Mouse (Mus musculus) MEL (cell line): ENCODE measurements around the gene Large2. TPM values are rescaled to one million over a fixed set of nuclear protein-coding genes. Genes with fewer than 3 reads are reported as not detected.

Experiments used
- DNase-seq: peaks from one replicate; pipeline ENCODE4 v3.0.0; 2011; ENCODE audit warnings: low read depth, low spot score
- H3K27ac ChIP-seq: 2 replicates; pipeline ENCODE4 v1.5.1; 2012; ENCODE audit warnings: low read depth, mild to moderate bottlenecking, control low read depth, low read length, moderate library complexity; ENCODE audit not compliant: control insufficient read depth
- H3K27me3 ChIP-seq, 2 experiments: fragments of 150-350 bp in 1 of 2; sonication (generic) in 1 of 2; 2 replicates each; pipeline ENCODE4 v1.6.1; 2012; ENCODE audit warnings: low read length in 2 of 2, mild to moderate bottlenecking in 2 of 2, improper control_type of control experiment in 1 of 2, moderate library complexity in 1 of 2; ENCODE audit not compliant: insufficient read depth in 2 of 2, control insufficient read depth in 1 of 2
- H3K36me3 ChIP-seq, 2 experiments: 2 replicates each; pipeline ENCODE4 v1.6.1; 2012 to 2014; ENCODE audit warnings: low read length in 2 of 2, improper control_type of control experiment in 1 of 2, inconsistent platforms in 1 of 2, mild to moderate bottlenecking in 1 of 2; ENCODE audit not compliant: insufficient read depth in 2 of 2, control insufficient read depth in 1 of 2
- H3K4me1 ChIP-seq, 2 experiments: fragments of 150-350 bp in 1 of 2; sonication (generic) in 1 of 2; 2 replicates each; pipeline ENCODE4 v1.6.1; 2012; ENCODE audit warnings: low read length in 2 of 2, improper control_type of control experiment in 1 of 2, mild to moderate bottlenecking in 1 of 2; ENCODE audit not compliant: insufficient read depth in 2 of 2, control insufficient read depth in 1 of 2
- H3K4me3 ChIP-seq, 2 experiments: fragments of 150-350 bp in 1 of 2; sonication (generic) in 1 of 2; 2 replicates each; pipeline ENCODE4 v1.5.1; 2012; ENCODE audit warnings: low read depth in 2 of 2, low read length in 2 of 2, mild to moderate bottlenecking in 2 of 2, moderate library complexity in 2 of 2, control low read depth in 1 of 2, improper control_type of control experiment in 1 of 2; ENCODE audit not compliant: control insufficient read depth in 1 of 2, insufficient read depth in 1 of 2
- H3K79me2 ChIP-seq: 2 replicates; pipeline ENCODE4 v1.6.1; 2012; ENCODE audit warnings: mild to moderate bottlenecking, low read length, moderate library complexity; ENCODE audit not compliant: control insufficient read depth, poor library complexity, insufficient read depth
- H3K9ac ChIP-seq: 2 replicates; pipeline ENCODE4 v1.6.1; 2012; ENCODE audit warnings: low read depth, mild to moderate bottlenecking, control low read depth, low read length, moderate library complexity; ENCODE audit not compliant: control insufficient read depth, poor library complexity, severe bottlenecking
- H3K9me3 ChIP-seq: fragments of 150-350 bp; sonication (generic); replicated peaks from 2 replicates; pipeline ENCODE4 v1.6.1; 2012; ENCODE audit warnings: mild to moderate bottlenecking, low read length, improper control_type of control experiment, moderate library complexity; ENCODE audit not compliant: insufficient read depth
- CHD1 ChIP-seq: IDR thresholded peaks from 2 replicates; pipeline ENCODE4 v1.6.1; 2012; ENCODE audit warnings: low read depth, mild to moderate bottlenecking, inconsistent platforms, low read length, improper control_type of control experiment
- CTCF ChIP-seq, 3 experiments: IDR thresholded peaks in 2 of 3; conservative IDR thresholded peaks in 1 of 3; 2 replicates each; pipeline ENCODE4 v1.5.1; 2011 to 2012; ENCODE audit warnings: low read length in 3 of 3, low read depth in 2 of 3, mild to moderate bottlenecking in 2 of 3, improper control_type of control experiment in 1 of 3, inconsistent platforms in 1 of 3, mixed read lengths in 1 of 3, moderate library complexity in 1 of 3; ENCODE audit not compliant: control insufficient read depth in 1 of 3, insufficient read depth in 1 of 3, poor library complexity in 1 of 3, severe bottlenecking in 1 of 3
- E2F4 ChIP-seq: IDR thresholded peaks from 2 replicates; pipeline ENCODE4 v1.6.1; 2011; ENCODE audit warnings: low read depth, low read length, improper control_type of control experiment, borderline replicate concordance
- ELF1 ChIP-seq: IDR thresholded peaks from 2 replicates; pipeline ENCODE4 v1.6.1; 2014; ENCODE audit warnings: low read depth, mild to moderate bottlenecking, inconsistent platforms, low read length, improper control_type of control experiment, moderate library complexity
- GABPA ChIP-seq: IDR thresholded peaks from 2 replicates; pipeline ENCODE4 v1.6.1; 2012; ENCODE audit warnings: low read depth, mild to moderate bottlenecking, inconsistent platforms, low read length, improper control_type of control experiment, moderate library complexity
- GATA1 ChIP-seq: IDR thresholded peaks from 2 replicates; pipeline ENCODE4 v1.6.1; 2011; ENCODE audit warnings: low read depth, low read length, improper control_type of control experiment
- KAT2A ChIP-seq: conservative IDR thresholded peaks from 2 replicates; pipeline ENCODE4 v1.6.1; 2012; ENCODE audit warnings: low read depth, low read length, improper control_type of control experiment, inconsistent platforms
- MAFK ChIP-seq: IDR thresholded peaks from 2 replicates; pipeline ENCODE4 v1.6.1; 2011; ENCODE audit warnings: low read depth, mild to moderate bottlenecking, low read length, improper control_type of control experiment, borderline replicate concordance
- MEF2A ChIP-seq: IDR thresholded peaks from 2 replicates; pipeline ENCODE4 v1.6.1; 2014; ENCODE audit warnings: low read depth, mild to moderate bottlenecking, inconsistent platforms, low read length, improper control_type of control experiment; ENCODE audit not compliant: poor library complexity, insufficient replicate concordance, severe bottlenecking; ENCODE audit errors: extremely low read depth
- MYB ChIP-seq: IDR thresholded peaks from 2 replicates; pipeline ENCODE4 v1.6.1; 2011; ENCODE audit warnings: mild to moderate bottlenecking, low read depth, low read length, improper control_type of control experiment
- MYC ChIP-seq: IDR thresholded peaks from 2 replicates; pipeline ENCODE4 v1.6.1; 2011; ENCODE audit warnings: low read depth, mild to moderate bottlenecking, low read length, improper control_type of control experiment, moderate library complexity
- NELFE ChIP-seq: IDR thresholded peaks from 2 replicates; pipeline ENCODE4 v1.6.1; 2011; ENCODE audit warnings: low read depth, low read length, improper control_type of control experiment
- NRF1 ChIP-seq: IDR thresholded peaks from 2 replicates; pipeline ENCODE4 v1.6.1; 2014; ENCODE audit warnings: low read depth, mild to moderate bottlenecking, inconsistent platforms, low read length, improper control_type of control experiment, moderate library complexity; ENCODE audit not compliant: poor library complexity, insufficient read depth, severe bottlenecking
- POLR2AphosphoS2 ChIP-seq: IDR thresholded peaks from 2 replicates; pipeline ENCODE4 v1.6.1; 2011; ENCODE audit warnings: low read length, improper control_type of control experiment
- POLR2AphosphoS5 ChIP-seq: IDR thresholded peaks from 2 replicates; pipeline ENCODE4 v1.6.1; 2012; ENCODE audit warnings: low read depth, borderline replicate concordance, mild to moderate bottlenecking, inconsistent platforms, low read length, moderate library complexity, mixed read lengths
- RAD21 ChIP-seq: IDR thresholded peaks from 2 replicates; pipeline ENCODE4 v1.6.1; 2011; ENCODE audit warnings: mild to moderate bottlenecking, low read depth, low read length, improper control_type of control experiment
- SIN3A ChIP-seq: IDR thresholded peaks from 2 replicates; pipeline ENCODE4 v1.6.1; 2012; ENCODE audit warnings: low read length, improper control_type of control experiment, inconsistent platforms
- TAL1 ChIP-seq: IDR thresholded peaks from 2 replicates; pipeline ENCODE4 v1.6.1; 2012; ENCODE audit warnings: mild to moderate bottlenecking, inconsistent platforms, low read length, moderate library complexity, mixed read lengths
- TBP ChIP-seq: IDR thresholded peaks from 2 replicates; pipeline ENCODE4 v1.8.0; 2011; ENCODE audit warnings: low read depth, low read length, improper control_type of control experiment
- TCF12 ChIP-seq: IDR thresholded peaks from 2 replicates; pipeline ENCODE4 v1.6.1; 2014; ENCODE audit warnings: low read depth, mild to moderate bottlenecking, inconsistent platforms, low read length, improper control_type of control experiment, moderate library complexity
- USF1 ChIP-seq: IDR thresholded peaks from 2 replicates; pipeline ENCODE4 v1.6.1; 2014; ENCODE audit warnings: low read depth, mild to moderate bottlenecking, inconsistent platforms, low read length, improper control_type of control experiment, moderate library complexity
- USF2 ChIP-seq, 2 experiments: IDR thresholded peaks; 2 replicates each; pipeline ENCODE4 v1.6.1; 2011 to 2012; ENCODE audit warnings: improper control_type of control experiment in 2 of 2, low read length in 2 of 2, borderline replicate concordance in 1 of 2, inconsistent platforms in 1 of 2, low read depth in 1 of 2, mild to moderate bottlenecking in 1 of 2; ENCODE audit not compliant: insufficient read depth in 1 of 2
- ZC3H11A ChIP-seq: IDR thresholded peaks from 2 replicates; pipeline ENCODE4 v1.6.1; 2012; ENCODE audit warnings: low read depth, mild to moderate bottlenecking, inconsistent platforms, low read length, improper control_type of control experiment
- ZKSCAN1 ChIP-seq: IDR thresholded peaks from 2 replicates; pipeline ENCODE4 v1.6.1; 2012; ENCODE audit warnings: low read depth, mild to moderate bottlenecking, inconsistent platforms, low read length, improper control_type of control experiment, moderate library complexity
- ZNF384 ChIP-seq: IDR thresholded peaks from 2 replicates; pipeline ENCODE4 v1.6.1; 2012; ENCODE audit warnings: low read depth, mild to moderate bottlenecking, inconsistent platforms, low read length, improper control_type of control experiment
- polyA plus RNA-seq, 2 experiments: library from polyadenylated mRNA; stranded (reverse) in 1 of 2; unstranded in 1 of 2; fragments of >175 nt in 1 of 2; fragments of >200 nt in 1 of 2; gene quantifications; 2 replicates each; pipeline versions ENCODE4 v1.2.1 to v1.2.4; 2012; ENCODE audit warnings: low replicate concordance in 2 of 2, low read depth in 1 of 2; ENCODE audit not compliant: insufficient read length in 2 of 2, insufficient read depth in 1 of 2, missing spikeins in 1 of 2
- total RNA-seq: library from RNA; depleted of rRNA; stranded (reverse); fragments of 300-350 nt; gene quantifications from 2 replicates; pipeline ENCODE4 v1.2.3, GENCODE M21; 2012

Large2 gene
- total and polyA plus RNA-seq, 3 experiments, result 0.03 TPM; not detected in 2

GRCm38 (mm10) chr2:92382759-92383158 lies 8.1 kb upstream of the Large2 start:
- no peak overlapping the region for H3K27ac ChIP-seq
- H3K27me3 ChIP-seq, result no peaks in the 10 kb centered on the region
- H3K9ac ChIP-seq, result no peak overlapping the region
- no peaks in the 10 kb centered on the region; a peak in 1 of 4 replicates for H3K36me3 ChIP-seq
- TF ChIP-seq ZNF384, result no peak
- TF ChIP-seq GATA1, result no peak
- TF ChIP-seq KAT2A, result no peak
- no peak for TF ChIP-seq POLR2AphosphoS5
- no peak for TF ChIP-seq USF2 (IDR thresholded peaks at IDR 0.05; ENCODE audit: borderline replicate concordance in 1 of 2, insufficient read depth in 1 of 2, low read depth in 1 of 2, low read length in 2 of 2)
- TF ChIP-seq ELF1, result no peak
- no peak for TF ChIP-seq MAFK
- TF ChIP-seq SIN3A, result no peak
- TF ChIP-seq POLR2AphosphoS2, result no peak
- no peak for TF ChIP-seq NELFE
- no peak for TF ChIP-seq ZKSCAN1
- TF ChIP-seq E2F4, result no peak
- TF ChIP-seq, all 39 proteins: peak for 0
- Histone ChIP-seq H3K4me1 (no peaks in the 10 kb centered on the region), H3K4me3 (no peak overlapping the region), H3K79me2 (no peaks in the 10 kb centered on the region), H3K9me3 (no peaks in the 10 kb centered on the region)
- no peak for DNase-seq

- Histone ChIP-seq H3K27ac (no peak within 1 kb of the TSS), H3K9me3 (no peaks in the 10 kb centered on the region), H3K4me3 (no peak within 1 kb of the TSS), H3K27me3 (no peaks in the 10 kb centered on the region), H3K36me3 (no peaks in the 10 kb centered on the region; a peak in 1 of 4 replicates), H3K9ac (no peak within 1 kb of the TSS), H3K79me2 (no peaks in the 10 kb centered on the region), H3K4me1 (no peaks in the 10 kb centered on the region)
- TF ChIP-seq POLR2AphosphoS2, result no peak
- no peak for TF ChIP-seq MYB
- no peak for TF ChIP-seq TCF12
- no peak for DNase-seq
These were observed 7.4 kb upstream of the Large2 start, which contains the start of gene 1700029I15Rik for GRCm38 (mm10) chr2:92381901-92382588. Gene 1700029I15Rik (plus strand): TSS chr2:92382538.

- Histone ChIP-seq H3K36me3 (no peaks in the 10 kb centered on the region; a peak in 1 of 4 replicates), H3K79me2 (no peaks in the 10 kb centered on the region), H3K27ac (no peak overlapping the region), H3K4me1 (peaks cover 0 to 4% of the 10 kb centered on the region in 2 experiments; a peak in 2 of 4 replicates), H3K9me3 (no peaks in the 10 kb centered on the region), H3K27me3 (no peaks in the 10 kb centered on the region), H3K9ac (no peak overlapping the region), H3K4me3 (no peak overlapping the region)
- no peak for DNase-seq
- TF ChIP-seq NRF1, result no peak
- no peak for TF ChIP-seq ZNF384
- no peak for TF ChIP-seq TAL1
- TF ChIP-seq MAFK, result no peak
- no peak for TF ChIP-seq RAD21
- no peak for TF ChIP-seq CTCF (IDR thresholded peaks at IDR 0.05 in 2 of 3, conservative IDR thresholded peaks at IDR 0.05 in 1 of 3; ENCODE audit: control insufficient read depth in 1 of 3, insufficient read depth in 1 of 3, low read depth in 2 of 3, low read length in 3 of 3, poor library complexity in 1 of 3, severe bottlenecking in 1 of 3)
- no peak for TF ChIP-seq MYB
- TF ChIP-seq USF2 (IDR thresholded peaks at IDR 0.05; ENCODE audit: borderline replicate concordance in 1 of 2, insufficient read depth in 1 of 2, low read depth in 1 of 2, low read length in 2 of 2), result no peak
- no peak for TF ChIP-seq POLR2AphosphoS2
- TF ChIP-seq ZC3H11A, result no peak
- TF ChIP-seq MYC, result no peak
- TF ChIP-seq TBP, result no peak
- TF ChIP-seq GABPA, result no peak
- TF ChIP-seq CHD1, result no peak
- TF ChIP-seq MEF2A, result no peak
- TF ChIP-seq USF1, result no peak
These were observed 6.5 kb upstream of the Large2 start for GRCm38 (mm10) chr2:92381161-92381560.
